Mouse (Mus musculus) heart, postnatal 25 days (tissue): ENCODE data around the gene Hhipl2. TPM values are rescaled to one million over a fixed set of nuclear protein-coding genes. Genes with fewer than 3 reads are reported as not detected.
"Not testable (repeated sequence)": the region's sequence is repeated elsewhere in the genome, so short reads cannot be mapped to it uniquely, and the experiment has no call there.

Source experiments
- DNase-seq: peaks from one replicate; pipeline ENCODE4 v3.0.0; 2022; ENCODE audit warnings: low spot score
- intact Hi-C: fragments of 180-260 bp; cut with DNase I; formaldehyde crosslinking; loops from one replicate; pipeline ENCODE4 v1.15.1; 2025
- total RNA-seq, 2 experiments: library from RNA; stranded (reverse); gene quantifications; 2 replicates each; pipeline ENCODE4 v1.2.3; 2021

Hhipl2 gene
- total RNA-seq, result under 1 TPM in 1 of 2 experiments, not detected in 1; 0.10 TPM

DNA sequence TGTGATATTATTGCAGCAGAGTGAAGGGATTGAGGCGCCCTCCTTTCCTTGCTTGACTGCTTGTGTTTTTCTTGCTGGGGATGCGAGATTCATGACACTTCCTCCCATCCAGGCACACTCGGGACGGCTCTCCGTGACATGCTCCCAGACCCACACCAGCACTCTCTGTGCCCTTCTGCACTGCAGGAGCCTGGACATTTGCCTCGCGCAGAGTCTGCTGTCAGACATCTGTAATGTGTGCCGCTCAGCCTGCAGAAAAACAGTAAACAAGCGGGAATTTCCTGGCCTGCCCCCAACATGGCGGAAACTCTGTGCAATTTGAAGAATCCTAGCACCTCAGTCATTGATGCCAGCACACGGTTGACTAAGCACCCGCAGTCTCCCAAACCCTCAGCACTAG is at the start of gene Hhipl2:
Hhipl2 (plus strand) TSS at position 343 of the 400 bp plus-strand sequence.
- DNase-seq, result no peak
- intact Hi-C loops, result no loop called here

DNA sequence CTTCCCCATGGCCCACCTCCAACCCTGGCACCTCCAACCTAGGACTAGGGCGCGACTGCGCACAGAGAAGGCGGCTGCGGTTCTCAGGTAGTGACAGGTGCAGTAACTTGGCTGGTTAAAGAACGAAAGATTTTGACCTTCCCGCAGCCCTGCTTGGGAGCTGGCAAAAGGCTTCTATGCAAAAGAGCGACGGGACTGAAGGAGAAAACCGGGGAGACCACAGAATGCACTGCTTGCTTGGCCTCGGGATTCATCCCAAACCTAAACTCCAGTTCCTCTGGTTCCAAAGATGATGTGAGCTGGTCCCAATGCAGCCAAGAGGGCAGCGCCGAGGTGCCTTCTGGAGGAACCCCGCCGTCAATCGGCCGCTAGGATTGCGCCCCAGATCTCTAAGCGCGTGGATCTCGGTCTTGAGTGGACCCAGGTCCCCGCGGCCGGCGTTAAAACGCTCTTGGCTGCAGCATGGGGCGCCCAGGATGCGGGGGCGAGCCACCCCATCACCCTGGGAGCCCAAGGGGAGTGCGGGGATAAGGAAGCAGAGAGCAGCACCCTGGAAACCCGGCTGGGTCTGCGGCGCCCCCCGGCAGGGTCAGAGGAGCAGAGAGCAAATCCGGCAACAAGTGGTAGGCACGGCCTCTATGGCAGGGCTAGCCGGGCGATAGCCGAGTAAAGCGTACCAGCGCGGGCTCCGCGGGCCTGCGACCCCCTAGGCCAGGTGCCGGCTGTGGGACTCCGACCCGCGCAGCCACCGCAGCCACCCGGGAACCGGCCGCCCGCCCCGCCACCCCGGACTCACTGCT is 49.2 kb upstream of the Hhipl2 start:
- intact Hi-C loops, result loop anchor here (2.0 kb wide), 1 partner anchor 20 kb away; the partner anchor contains the start of gene Taf1a
- DNase-seq, result peak; percentile 6

DNA sequence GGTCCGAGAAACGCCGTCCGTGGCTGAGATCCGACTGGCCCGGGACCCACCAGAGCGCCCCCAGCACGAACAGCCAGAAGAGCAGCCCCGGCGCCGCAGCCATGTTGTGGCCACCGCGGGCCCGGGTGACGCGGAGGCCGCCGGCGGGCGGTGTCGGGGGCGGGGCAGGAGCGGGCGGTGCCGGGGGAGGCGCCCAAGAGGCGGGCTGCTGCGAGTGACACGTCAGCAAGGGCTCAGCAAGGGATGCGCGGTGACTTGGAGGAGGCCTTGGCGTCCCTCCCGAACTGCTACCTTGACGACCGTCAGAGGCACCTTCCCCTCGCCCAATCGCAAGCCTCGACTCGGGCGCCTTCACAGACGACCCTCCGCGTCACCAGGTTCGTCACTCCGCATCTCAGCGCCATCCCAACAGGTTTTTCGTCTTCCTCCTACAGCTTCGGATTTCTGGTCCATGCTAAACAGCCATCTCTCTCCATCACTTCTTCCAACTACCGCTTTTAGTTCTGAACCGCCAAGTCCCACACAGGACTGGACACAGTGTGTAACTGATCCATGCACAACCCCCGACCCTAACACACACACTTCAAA is 48.5 kb upstream of the Hhipl2 start, which contains the start of gene Mia3:
Mia3 (minus strand) TSS at position 127 of the 588 bp plus-strand sequence.
- intact Hi-C loops, result loop anchor here (2.0 kb wide), 1 partner anchor 19 kb away; the partner anchor contains the start of gene Taf1a
- DNase-seq, result peak; percentile 92

GRCm38 (mm10) chr1:183374728-183375127 is 43.3 kb upstream of the Hhipl2 start:
- DNase-seq, result no peak
- intact Hi-C loops, result no loop called here

DNA sequence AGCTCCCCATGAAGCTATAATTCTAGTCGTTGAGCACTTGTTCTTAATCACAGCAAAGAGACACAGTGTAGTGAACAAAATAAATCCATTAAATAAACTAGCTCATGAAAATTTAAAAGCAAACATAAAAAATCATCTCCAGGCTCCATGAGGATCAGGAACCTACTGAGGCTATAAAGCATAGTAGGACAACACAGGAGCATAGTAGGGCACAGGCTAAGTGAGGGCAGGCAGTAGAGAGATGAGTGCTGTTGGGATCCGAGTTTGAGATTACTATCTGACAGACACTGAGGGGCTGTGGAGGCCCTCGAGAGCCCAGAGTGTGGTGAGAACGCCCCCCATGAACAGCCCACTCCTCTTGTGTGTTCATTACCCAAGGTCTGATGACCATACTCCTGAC is 41.0 kb upstream of the Hhipl2 start:
- intact Hi-C loops, result no loop called here
- DNase-seq, result no peak

- intact Hi-C loops, result no loop called here
- DNase-seq, result peak; percentile 42
These were observed 39.6 kb upstream of the Hhipl2 start for GRCm38 (mm10) chr1:183378321-183378941.

DNA sequence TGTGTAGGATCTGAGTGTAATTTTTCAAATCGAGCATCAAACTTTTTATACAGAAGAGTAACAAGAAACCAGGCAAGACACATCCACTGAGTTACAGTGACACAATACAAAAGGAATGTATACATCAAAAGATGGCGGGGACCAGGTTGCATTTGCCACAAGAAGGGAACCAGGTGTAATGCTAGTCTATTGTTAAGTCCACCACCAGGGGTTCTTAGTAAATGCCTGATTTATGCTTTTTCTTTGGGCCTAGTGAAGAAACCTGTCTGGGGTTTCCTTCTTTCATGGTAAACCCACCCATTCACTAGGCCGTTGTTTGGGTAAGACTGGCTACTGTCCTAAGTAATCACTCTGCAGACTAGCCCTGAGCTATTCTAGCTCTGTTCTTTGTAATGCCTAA is 38.6 kb upstream of the Hhipl2 start:
- intact Hi-C loops, DNase-seq: not testable (repeated sequence)

DNA sequence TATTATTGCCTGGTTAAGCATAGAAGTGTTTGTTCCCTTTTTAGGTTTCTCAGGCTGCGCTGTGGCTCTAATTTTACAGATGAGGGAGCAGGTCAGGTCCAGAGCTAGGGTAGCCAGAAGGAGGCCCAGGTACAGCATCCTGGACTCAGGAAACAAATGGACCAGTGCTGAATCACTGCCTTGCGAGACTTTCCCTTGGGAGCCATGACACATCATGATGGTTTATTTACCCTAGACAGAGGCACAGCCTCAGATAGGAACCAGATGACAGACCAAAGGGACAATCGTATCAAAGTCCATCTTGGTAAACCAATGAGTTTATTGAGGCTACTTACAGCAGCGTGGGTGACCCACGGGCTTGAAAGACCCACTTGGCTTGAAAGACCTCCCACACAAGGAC is 36.2 kb upstream of the Hhipl2 start:
- DNase-seq, result no peak
- intact Hi-C loops, result no loop called here

GRCm38 (mm10) chr1:183382621-183383020 is 35.4 kb upstream of the Hhipl2 start:
- intact Hi-C loops, result no loop called here

DNA sequence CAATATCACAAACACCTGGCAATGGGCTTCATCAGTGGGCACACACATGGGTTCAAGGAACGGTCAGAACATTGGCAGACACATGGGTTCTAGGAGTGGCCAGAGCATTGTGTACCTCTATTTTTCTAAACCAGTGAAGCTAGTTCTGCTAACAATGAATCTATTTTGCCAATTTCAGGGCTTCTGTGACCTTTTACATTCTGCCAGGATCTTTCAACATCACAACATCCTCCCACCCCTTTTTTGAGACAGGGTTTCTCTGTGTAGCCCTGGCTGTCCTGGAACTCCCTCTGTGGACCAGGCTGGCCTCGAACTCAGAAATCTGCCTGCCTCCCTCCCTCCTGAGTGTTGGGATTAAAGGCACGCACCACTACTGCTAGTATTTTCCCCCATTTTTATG is 30.6 kb upstream of the Hhipl2 start:
- intact Hi-C loops, DNase-seq: not testable (repeated sequence)

More at GRCm38 (mm10) chr1:183382621-183383020, 35.4 kb upstream of the Hhipl2 start:
- no peak for DNase-seq

GRCm38 (mm10) chr1:183388426-183389406 is 29.3 kb upstream of the Hhipl2 start, which contains the start of gene Taf1a:
Gene Taf1a (plus strand): TSS chr1:183388981.
- intact Hi-C loops, result loop anchor here (2.0 kb wide), 1 partner anchor 20 kb away; the partner anchor contains the start of gene Mia3

DNA sequence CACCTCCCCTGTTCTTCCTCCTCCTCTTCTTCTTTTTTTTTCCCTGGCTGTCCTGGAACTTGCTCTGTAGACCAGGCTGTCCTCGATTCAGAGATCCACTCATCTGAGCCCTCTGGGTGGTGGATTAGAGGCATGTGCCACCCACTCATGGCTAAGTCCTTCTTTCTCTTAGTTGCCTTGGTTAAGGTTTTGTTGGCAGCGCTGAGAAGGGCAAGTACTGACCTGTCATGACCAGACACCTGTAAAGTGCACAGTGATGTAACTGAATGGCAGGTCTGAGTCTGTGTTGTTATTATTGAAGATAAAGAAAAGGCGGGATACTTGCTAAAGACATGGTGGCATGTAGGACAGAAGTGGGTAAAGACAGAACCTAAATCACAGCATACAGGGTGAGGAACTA is 14.6 kb upstream of the Hhipl2 start:
- no peak for DNase-seq
- intact Hi-C loops, result no loop called here

More at GRCm38 (mm10) chr1:183388426-183389406, 29.3 kb upstream of the Hhipl2 start, which contains the start of gene Taf1a:
- peak; percentile 76 for DNase-seq

GRCm38 (mm10) chr1:183414081-183414727 is 3.8 kb upstream of the Hhipl2 start:
- no peak for DNase-seq
- intact Hi-C loops, result no loop called here

DNA sequence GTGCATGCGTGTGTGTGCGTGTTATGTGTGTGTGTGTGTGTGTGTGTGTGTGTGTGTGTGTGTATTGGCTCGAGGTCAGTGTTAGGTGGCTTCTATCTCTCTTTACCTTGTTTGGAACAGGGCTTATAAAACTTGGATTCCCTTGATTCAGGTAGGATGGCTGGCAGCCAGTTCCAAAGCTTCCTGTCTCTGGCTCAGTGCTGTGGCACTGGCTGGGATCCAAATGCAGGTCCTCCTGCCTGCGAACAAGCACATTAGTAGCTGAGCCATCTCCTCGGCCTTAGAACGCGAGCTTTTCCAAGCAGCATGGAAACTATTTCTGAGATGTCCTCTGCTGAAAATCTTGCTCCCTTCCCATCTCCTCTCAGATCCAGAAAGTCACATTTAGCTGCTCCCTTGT is 1.7 kb downstream of the Hhipl2 start:
- intact Hi-C loops, result no loop called here
- no peak for DNase-seq

DNA sequence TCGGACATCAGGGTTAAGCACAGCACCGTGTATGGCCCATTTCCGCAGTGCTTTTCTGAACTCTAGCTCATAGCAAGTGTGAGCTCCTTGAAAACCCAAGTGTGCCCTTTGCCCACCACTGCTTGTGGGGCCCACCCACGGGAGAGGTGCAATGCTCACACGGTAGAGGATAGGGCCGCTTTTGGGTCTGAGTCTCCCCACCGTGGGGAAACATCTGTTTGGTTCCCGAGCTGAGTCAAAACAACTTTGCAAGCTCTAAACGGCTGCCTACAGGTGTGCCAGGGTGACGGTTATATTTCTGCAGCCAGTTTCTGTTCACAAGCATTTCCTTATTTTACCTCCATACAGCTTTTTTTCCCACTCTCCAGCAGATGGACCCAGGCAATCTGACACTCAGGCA is 2.3 kb downstream of the Hhipl2 start:
- DNase-seq, result no peak
- intact Hi-C loops, result no loop called here

DNA sequence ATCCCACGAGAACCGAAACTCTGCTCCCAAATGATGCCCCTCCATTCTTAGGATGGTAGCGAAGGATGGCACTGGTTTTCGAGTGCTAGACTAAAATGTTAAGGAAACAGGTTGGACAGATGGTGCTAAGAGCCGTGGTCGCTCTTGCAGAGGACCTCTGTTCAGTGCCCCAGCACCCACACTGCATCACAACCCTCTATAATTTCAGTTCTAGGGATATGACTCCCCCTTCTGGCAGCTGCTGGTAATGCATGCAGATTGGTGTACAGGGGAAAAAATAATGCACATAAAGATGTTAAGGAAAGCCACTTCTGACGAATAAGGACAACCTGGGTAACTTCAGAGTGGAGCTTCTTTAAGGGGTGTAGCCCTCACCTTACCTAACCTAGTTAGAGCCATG is 6.1 kb downstream of the Hhipl2 start:
- intact Hi-C loops, result no loop called here
- DNase-seq, result no peak

GRCm38 (mm10) chr1:183434918-183435317 is 16.9 kb downstream of the Hhipl2 start:
- intact Hi-C loops, result no loop called here
- DNase-seq, result no peak

- DNase-seq, result peak; percentile 85
- intact Hi-C loops, result loop anchor here (2.0 kb wide), 1 partner anchor 48 kb away; no protein-coding TSS in a partner anchor
These were observed 21.0 kb downstream of the Hhipl2 start for GRCm38 (mm10) chr1:183439036-183439435.
